Mouse (Mus musculus) forelimb bud, embryonic 11.5 days (tissue): ENCODE measurements around the gene Prr18.

Experiments
- DNase-seq: peaks from one replicate; pipeline ENCODE4 v3.0.0-alpha.2; 2012; ENCODE audit warnings: low read depth, low spot score

Prr18 gene

GRCm38 (mm10) chr17:8340407-8341359, 3.4 kb downstream of the Prr18 start:
- no peak for DNase-seq

- DNase-seq = no peak
Measured at GRCm38 (mm10) chr17:8341360-8341963, 4.2 kb downstream of the Prr18 start.

- no peak for DNase-seq
Measured at GRCm38 (mm10) chr17:8342706-8343105, 5.4 kb downstream of the Prr18 start.

- DNase-seq = no peak
Measured at GRCm38 (mm10) chr17:8343416-8343815, 6.2 kb downstream of the Prr18 start.

- DNase-seq = no peak
Measured at GRCm38 (mm10) chr17:8347765-8348285, 10.6 kb downstream of the Prr18 start.

- no peak for DNase-seq
Measured at GRCm38 (mm10) chr17:8348941-8349340, 11.7 kb downstream of the Prr18 start.

GRCm38 (mm10) chr17:8351088-8351487, 13.8 kb downstream of the Prr18 start:
- no peak for DNase-seq

- no peak for DNase-seq
Measured at GRCm38 (mm10) chr17:8355692-8356091, 18.4 kb downstream of the Prr18 start, which contains the start of gene T2. TSS of gene T2 (plus strand) at chr17:8355992.

- no peak for DNase-seq
Measured at GRCm38 (mm10) chr17:8357498-8357897, 20.2 kb downstream of the Prr18 start.

GRCm38 (mm10) chr17:8360876-8361275, 23.6 kb downstream of the Prr18 start:
- no peak for DNase-seq

- DNase-seq = peak; percentile 46
Measured at GRCm38 (mm10) chr17:8361281-8362103, 24.2 kb downstream of the Prr18 start.

- no peak for DNase-seq
Measured at GRCm38 (mm10) chr17:8367514-8368480, 30.5 kb downstream of the Prr18 start.

- no peak for DNase-seq
Measured at GRCm38 (mm10) chr17:8368570-8368969, 31.3 kb downstream of the Prr18 start.

- no peak for DNase-seq
Measured at GRCm38 (mm10) chr17:8369171-8369570, 31.9 kb downstream of the Prr18 start.

GRCm38 (mm10) chr17:8370634-8371229, 33.5 kb downstream of the Prr18 start:
- no peak for DNase-seq

GRCm38 (mm10) chr17:8371834-8372233, 34.6 kb downstream of the Prr18 start:
- peak; percentile 87 for DNase-seq

- DNase-seq = peak; percentile 90
Measured at GRCm38 (mm10) chr17:8372286-8373046, 35.2 kb downstream of the Prr18 start.

GRCm38 (mm10) chr17:8377298-8377697, 40.0 kb downstream of the Prr18 start:
- DNase-seq = no peak

- DNase-seq = no peak
Measured at GRCm38 (mm10) chr17:8385441-8385840, 48.2 kb downstream of the Prr18 start.
